Mouse (Mus musculus): Measurements from ENCODE around the gene Cdc34. TPM values are rescaled to one million over a fixed set of nuclear protein-coding genes. Genes with fewer than 3 reads are reported as not detected.
A peak's percentile ranks its signal among the peaks of the same experiment; 100 is the strongest.

Gene Cdc34
- polyA plus RNA-seq, 1 experiment from 2014 or later: 73.1 TPM

- no peaks in the 10 kb centered on the region for H3K27me3 ChIP-seq (ENCODE audit: control insufficient read depth, insufficient read depth, low read depth, low read length)
- peak overlapping the region; percentile 81 for H3K4me3 ChIP-seq (ENCODE audit: low read depth, low read length)
- peak; percentile 41 for ATAC-seq
- peaks cover 7% of the 10 kb centered on the region for H3K36me3 ChIP-seq (ENCODE audit: control insufficient read depth, insufficient read depth, low read length)
- H3K9me3 ChIP-seq (replicated peaks; ENCODE audit: control insufficient read depth, low read length, poor library complexity, severe bottlenecking): no peaks in the 10 kb centered on the region
- peaks cover 18% of the 10 kb centered on the region for H3K4me1 ChIP-seq (ENCODE audit: control insufficient read depth, insufficient read depth, low read length)
- peak overlapping the region; percentile 66 for H3K4me2 ChIP-seq (ENCODE audit: low read length)
- H3K9ac ChIP-seq (ENCODE audit: low read depth, low read length): peak overlapping the region; percentile 70
- 46% methylated on average over 11 of the region's 11 CpGs for WGBS
- H3K27ac ChIP-seq (ENCODE audit: low read length): peak overlapping the region; percentile 90
Measured at GRCm38 (mm10) chr10:79680606-79681495, 1.1 kb upstream of the Cdc34 start.

DNA sequence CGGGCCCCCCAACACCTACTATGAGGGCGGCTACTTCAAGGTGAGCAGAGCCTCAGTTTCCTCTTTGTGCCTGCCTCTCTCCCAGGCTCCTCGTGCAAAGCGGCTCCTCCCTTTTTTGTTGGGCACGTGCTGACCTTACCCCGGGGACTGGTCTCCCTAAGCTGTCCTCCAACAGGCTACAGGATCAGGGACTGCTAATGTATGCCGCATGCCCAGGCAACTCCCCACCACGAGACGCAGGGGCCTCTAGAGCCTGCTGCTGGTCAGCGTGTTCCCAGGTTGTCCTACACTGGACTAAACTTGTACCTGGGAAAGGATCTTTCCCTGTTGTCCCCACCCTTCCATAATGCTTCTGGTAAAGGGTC lies 538 bp downstream of the Cdc34 start:
- Histone ChIP-seq H3K4me1 (ENCODE audit: control insufficient read depth, insufficient read depth, low read length) (peaks cover 18% of the 10 kb centered on the region), H3K27ac (ENCODE audit: low read length) (peak overlapping the region; percentile 71; the same call in 1 of the 2 replicates), H3K36me3 (ENCODE audit: control insufficient read depth, insufficient read depth, low read length) (peaks cover 14% of the 10 kb centered on the region), H3K27me3 (ENCODE audit: control insufficient read depth, insufficient read depth, low read depth, low read length) (no peaks in the 10 kb centered on the region), H3K9me3 (replicated peaks; ENCODE audit: control insufficient read depth, low read length, poor library complexity, severe bottlenecking) (no peaks in the 10 kb centered on the region), H3K9ac (ENCODE audit: low read depth, low read length) (peak overlapping the region; percentile 78), H3K4me3 (ENCODE audit: low read depth, low read length) (peak overlapping the region; percentile 81), H3K4me2 (ENCODE audit: low read length) (peak overlapping the region; percentile 96)
- 2% methylated on average over 10 of the region's 10 CpGs for WGBS
- peak; percentile 6 for ATAC-seq

GRCm38 (mm10) chr10:79682916-79683582 lies 1.1 kb downstream of the Cdc34 start:
- no peaks in the 10 kb centered on the region for H3K9me3 ChIP-seq (replicated peaks; ENCODE audit: control insufficient read depth, low read length, poor library complexity, severe bottlenecking)
- H3K4me3 ChIP-seq (ENCODE audit: low read depth, low read length): peak overlapping the region; percentile 81
- H3K9ac ChIP-seq (ENCODE audit: low read depth, low read length): peak overlapping the region; percentile 78
- peak overlapping the region; percentile 96 for H3K4me2 ChIP-seq (ENCODE audit: low read length)
- peak overlapping the region; percentile 50 for H3K27ac ChIP-seq (ENCODE audit: low read length)
- H3K36me3 ChIP-seq (ENCODE audit: control insufficient read depth, insufficient read depth, low read length): peaks cover 18% of the 10 kb centered on the region
- WGBS: 8% methylated on average over 10 of the region's 10 CpGs
- no peaks in the 10 kb centered on the region for H3K27me3 ChIP-seq (ENCODE audit: control insufficient read depth, insufficient read depth, low read depth, low read length)
- no peak for ATAC-seq
- peaks cover 18% of the 10 kb centered on the region for H3K4me1 ChIP-seq (ENCODE audit: control insufficient read depth, insufficient read depth, low read length)

DNA sequence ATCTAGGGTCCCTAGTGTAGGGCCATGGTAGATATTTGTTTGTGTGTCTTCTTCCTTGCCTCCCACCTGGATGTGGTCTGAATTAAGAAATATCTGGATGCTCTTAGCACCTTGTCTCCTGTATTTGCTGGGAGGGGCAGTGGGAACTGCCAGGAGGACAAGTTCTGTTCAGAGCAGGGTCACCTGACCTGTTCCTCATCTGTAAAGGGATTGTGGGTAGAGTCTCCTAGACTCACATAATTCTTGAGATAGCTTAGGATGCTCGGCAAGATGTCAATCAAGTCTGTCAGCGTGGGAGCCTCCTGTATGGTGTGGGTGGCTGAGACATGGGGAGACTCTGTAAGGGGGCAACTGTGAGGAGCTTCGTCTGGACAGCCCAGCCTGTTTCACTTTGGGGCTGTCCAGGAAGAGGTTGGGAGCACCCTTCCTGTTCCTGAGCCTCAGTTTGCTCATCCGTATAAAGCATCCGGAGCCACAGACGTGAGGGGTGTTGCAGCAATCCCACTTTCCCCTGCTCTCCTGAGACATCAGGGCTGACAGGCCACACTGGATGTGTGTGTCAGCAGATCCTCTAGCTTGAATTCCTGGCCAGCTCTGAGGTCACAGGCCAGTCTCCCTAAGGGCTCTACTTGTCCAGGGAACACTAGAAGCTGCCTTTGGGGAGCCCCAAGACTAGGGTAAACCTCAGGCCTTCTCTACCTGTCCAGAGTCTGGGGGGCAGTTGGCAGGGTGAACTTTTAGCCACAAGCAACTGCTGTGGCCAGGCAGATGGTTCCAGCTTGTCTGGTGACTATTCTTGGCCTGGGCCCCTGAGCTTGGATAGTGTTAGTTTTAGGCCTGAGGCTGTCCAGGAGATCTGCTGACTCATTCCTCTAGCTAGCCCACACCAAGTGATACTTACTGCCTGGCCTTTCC lies 2.0 kb downstream of the Cdc34 start:
- ATAC-seq: no peak
- Histone ChIP-seq H3K4me3 (ENCODE audit: low read depth, low read length) (peak overlapping the region; percentile 81), H3K9ac (ENCODE audit: low read depth, low read length) (peak overlapping the region; percentile 78; the same call in 1 of the 2 replicates), H3K4me1 (ENCODE audit: control insufficient read depth, insufficient read depth, low read length) (peaks cover 18% of the 10 kb centered on the region), H3K9me3 (replicated peaks; ENCODE audit: control insufficient read depth, low read length, poor library complexity, severe bottlenecking) (no peaks in the 10 kb centered on the region), H3K27me3 (ENCODE audit: control insufficient read depth, insufficient read depth, low read depth, low read length) (no peaks in the 10 kb centered on the region), H3K4me2 (ENCODE audit: low read length) (peak overlapping the region; percentile 96), H3K36me3 (ENCODE audit: control insufficient read depth, insufficient read depth, low read length) (peaks cover 28% of the 10 kb centered on the region), H3K27ac (ENCODE audit: low read length) (no peak overlapping the region)
- WGBS: 91% methylated on average over 6 of the region's 6 CpGs

GRCm38 (mm10) chr10:79684770-79685600 lies 3.0 kb downstream of the Cdc34 start:
- ATAC-seq: no peak
- 94% methylated on average over 25 of the region's 25 CpGs for WGBS
- H3K4me2 ChIP-seq (ENCODE audit: low read length): no peak overlapping the region
- H3K27me3 ChIP-seq (ENCODE audit: control insufficient read depth, insufficient read depth, low read depth, low read length): no peaks in the 10 kb centered on the region
- H3K4me1 ChIP-seq (ENCODE audit: control insufficient read depth, insufficient read depth, low read length): peaks cover 18% of the 10 kb centered on the region
- H3K9ac ChIP-seq (ENCODE audit: low read depth, low read length): no peak overlapping the region
- no peak overlapping the region for H3K27ac ChIP-seq (ENCODE audit: low read length)
- peaks cover 29% of the 10 kb centered on the region for H3K36me3 ChIP-seq (ENCODE audit: control insufficient read depth, insufficient read depth, low read length)
- H3K9me3 ChIP-seq (replicated peaks; ENCODE audit: control insufficient read depth, low read length, poor library complexity, severe bottlenecking): no peaks in the 10 kb centered on the region
- H3K4me3 ChIP-seq (ENCODE audit: low read depth, low read length): no peak overlapping the region

- no peaks in the 10 kb centered on the region for H3K27me3 ChIP-seq (ENCODE audit: control insufficient read depth, insufficient read depth, low read depth, low read length)
- H3K4me3 ChIP-seq (ENCODE audit: low read depth, low read length): no peak overlapping the region
- H3K9me3 ChIP-seq (replicated peaks; ENCODE audit: control insufficient read depth, low read length, poor library complexity, severe bottlenecking): no peaks in the 10 kb centered on the region
- H3K27ac ChIP-seq (ENCODE audit: low read length): no peak overlapping the region
- no peak overlapping the region for H3K4me2 ChIP-seq (ENCODE audit: low read length)
- H3K9ac ChIP-seq (ENCODE audit: low read depth, low read length): no peak overlapping the region
- peaks cover 29% of the 10 kb centered on the region for H3K36me3 ChIP-seq (ENCODE audit: control insufficient read depth, insufficient read depth, low read length)
- 92% methylated on average over 2 of the region's 2 CpGs for WGBS
- peaks cover 14% of the 10 kb centered on the region for H3K4me1 ChIP-seq (ENCODE audit: control insufficient read depth, insufficient read depth, low read length)
- ATAC-seq: no peak
Measured at GRCm38 (mm10) chr10:79686219-79686618, 4.2 kb downstream of the Cdc34 start.

- 94% methylated on average over 1 of the region's 1 CpGs for WGBS
Measured at GRCm38 (mm10) chr10:79686691-79687090, 4.7 kb downstream of the Cdc34 start.

DNA sequence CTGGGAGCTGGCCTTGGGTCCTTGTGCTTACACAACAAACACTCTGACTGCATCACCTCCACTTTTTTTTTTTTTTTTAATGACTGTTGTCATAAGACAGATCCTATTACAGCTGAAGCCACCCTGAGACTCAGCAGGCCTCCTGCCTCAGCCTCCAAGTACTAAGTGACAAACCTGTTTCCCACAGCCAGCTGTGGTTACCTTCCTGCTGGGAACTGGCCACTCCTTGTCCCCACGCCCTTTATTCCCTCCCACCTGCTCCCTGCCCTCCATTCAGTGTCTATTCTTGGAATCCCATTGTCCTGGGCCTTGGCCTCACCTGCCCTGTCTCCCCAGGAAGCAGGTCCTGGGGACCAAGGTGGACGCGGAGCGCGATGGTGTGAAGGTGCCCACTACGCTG lies 5.5 kb downstream of the Cdc34 start:
- no peak overlapping the region for H3K4me2 ChIP-seq (ENCODE audit: low read length)
- WGBS: 97% methylated on average over 6 of the region's 6 CpGs

More at GRCm38 (mm10) chr10:79686691-79687090, 4.7 kb downstream of the Cdc34 start:
- peaks cover 29% of the 10 kb centered on the region for H3K36me3 ChIP-seq (ENCODE audit: control insufficient read depth, insufficient read depth, low read length)
- H3K27ac ChIP-seq (ENCODE audit: low read length): no peak overlapping the region
- H3K4me2 ChIP-seq (ENCODE audit: low read length): no peak overlapping the region
- H3K4me3 ChIP-seq (ENCODE audit: low read depth, low read length): no peak overlapping the region
- peaks cover 14% of the 10 kb centered on the region for H3K4me1 ChIP-seq (ENCODE audit: control insufficient read depth, insufficient read depth, low read length)
- ATAC-seq: no peak
- H3K27me3 ChIP-seq (ENCODE audit: control insufficient read depth, insufficient read depth, low read depth, low read length): no peaks in the 10 kb centered on the region
- H3K9ac ChIP-seq (ENCODE audit: low read depth, low read length): no peak overlapping the region
- H3K9me3 ChIP-seq (replicated peaks; ENCODE audit: control insufficient read depth, low read length, poor library complexity, severe bottlenecking): no peaks in the 10 kb centered on the region

More for the DNA sequence above, 5.5 kb downstream of the Cdc34 start:
- Histone ChIP-seq H3K4me3 (ENCODE audit: low read depth, low read length) (no peak overlapping the region), H3K27ac (ENCODE audit: low read length) (no peak overlapping the region), H3K9ac (ENCODE audit: low read depth, low read length) (no peak overlapping the region), H3K4me1 (ENCODE audit: control insufficient read depth, insufficient read depth, low read length) (peaks cover 14% of the 10 kb centered on the region), H3K27me3 (ENCODE audit: control insufficient read depth, insufficient read depth, low read depth, low read length) (no peaks in the 10 kb centered on the region), H3K36me3 (ENCODE audit: control insufficient read depth, insufficient read depth, low read length) (peaks cover 29% of the 10 kb centered on the region), H3K9me3 (replicated peaks; ENCODE audit: control insufficient read depth, low read length, poor library complexity, severe bottlenecking) (no peaks in the 10 kb centered on the region)
- ATAC-seq: no peak
